Mouse (Mus musculus): ENCODE results near the gene Sash1. TPM values are rescaled to one million over a fixed set of nuclear protein-coding genes. Genes with fewer than 3 reads are reported as not detected.
A peak's percentile ranks its signal among the peaks of the same experiment; 100 is the strongest.

Gene Sash1
- polyA plus RNA-seq, 1 experiment = 0.03 TPM

GRCm38 (mm10) chr10:8910237-8910990 is 24.5 kb upstream of the Sash1 start:
- Histone ChIP-seq H3K36me3 (ENCODE audit: control insufficient read depth) (no peaks in the 10 kb centered on the region), H3K4me1 (ENCODE audit: control insufficient read depth) (no peaks in the 10 kb centered on the region), H3K9me3 (ENCODE audit: control insufficient read depth, low read length) (no peaks in the 10 kb centered on the region), H3K27me3 (ENCODE audit: control insufficient read depth) (no peaks in the 10 kb centered on the region), H3K4me3 (replicated peaks) (no peak overlapping the region)
- TF ChIP-seq TAL1 (IDR thresholded peaks at IDR 0.05; ENCODE audit: low read length) = no peak
- TF ChIP-seq GATA1 (IDR thresholded peaks at IDR 0.05; ENCODE audit: low read length) = no peak

GRCm38 (mm10) chr10:8903086-8903485 is 17.2 kb upstream of the Sash1 start:
- TF ChIP-seq TAL1 (IDR thresholded peaks at IDR 0.05; ENCODE audit: low read length) = no peak
- TF ChIP-seq GATA1 (IDR thresholded peaks at IDR 0.05; ENCODE audit: low read length) = no peak
- H3K27me3 ChIP-seq (ENCODE audit: control insufficient read depth) = no peaks in the 10 kb centered on the region
- H3K4me3 ChIP-seq (replicated peaks) = no peak overlapping the region
- H3K9me3 ChIP-seq (ENCODE audit: control insufficient read depth, low read length) = no peaks in the 10 kb centered on the region
- no peaks in the 10 kb centered on the region for H3K4me1 ChIP-seq (ENCODE audit: control insufficient read depth)
- no peaks in the 10 kb centered on the region for H3K36me3 ChIP-seq (ENCODE audit: control insufficient read depth)

GRCm38 (mm10) chr10:8902412-8902811 is 16.5 kb upstream of the Sash1 start:
- TF ChIP-seq GATA1 (IDR thresholded peaks at IDR 0.05; ENCODE audit: low read length) = no peak
- no peak for TF ChIP-seq TAL1 (IDR thresholded peaks at IDR 0.05; ENCODE audit: low read length)
- Histone ChIP-seq H3K27me3 (ENCODE audit: control insufficient read depth) (no peaks in the 10 kb centered on the region), H3K9me3 (ENCODE audit: control insufficient read depth, low read length) (no peaks in the 10 kb centered on the region), H3K4me3 (replicated peaks) (no peak overlapping the region), H3K4me1 (ENCODE audit: control insufficient read depth) (no peaks in the 10 kb centered on the region), H3K36me3 (ENCODE audit: control insufficient read depth) (no peaks in the 10 kb centered on the region)

- Histone ChIP-seq H3K27me3 (ENCODE audit: control insufficient read depth) (no peaks in the 10 kb centered on the region), H3K9me3 (ENCODE audit: control insufficient read depth, low read length) (no peaks in the 10 kb centered on the region)
Measured at GRCm38 (mm10) chr10:8898831-8899511, 13.1 kb upstream of the Sash1 start.

GRCm38 (mm10) chr10:8898099-8898777 is 12.4 kb upstream of the Sash1 start:
- Histone ChIP-seq H3K4me1 (ENCODE audit: control insufficient read depth) (peaks cover 2% of the 10 kb centered on the region; the same call in 1 of the 2 replicates), H3K27me3 (ENCODE audit: control insufficient read depth) (no peaks in the 10 kb centered on the region), H3K9me3 (ENCODE audit: control insufficient read depth, low read length) (no peaks in the 10 kb centered on the region), H3K36me3 (ENCODE audit: control insufficient read depth) (no peaks in the 10 kb centered on the region), H3K4me3 (replicated peaks) (no peak overlapping the region)
- no peak for TF ChIP-seq TAL1 (IDR thresholded peaks at IDR 0.05; ENCODE audit: low read length)
- TF ChIP-seq GATA1 (IDR thresholded peaks at IDR 0.05; ENCODE audit: low read length) = no peak

More at GRCm38 (mm10) chr10:8898831-8899511, 13.1 kb upstream of the Sash1 start:
- Histone ChIP-seq H3K36me3 (ENCODE audit: control insufficient read depth) (no peaks in the 10 kb centered on the region), H3K4me3 (replicated peaks) (no peak overlapping the region), H3K4me1 (ENCODE audit: control insufficient read depth) (peaks cover 2% of the 10 kb centered on the region; the same call in 1 of the 2 replicates)
- TF ChIP-seq TAL1 (IDR thresholded peaks at IDR 0.05; ENCODE audit: low read length) = no peak
- no peak for TF ChIP-seq GATA1 (IDR thresholded peaks at IDR 0.05; ENCODE audit: low read length)

GRCm38 (mm10) chr10:8894965-8895515 is 9.2 kb upstream of the Sash1 start:
- H3K9me3 ChIP-seq (ENCODE audit: control insufficient read depth, low read length) = no peaks in the 10 kb centered on the region
- TF ChIP-seq GATA1 (IDR thresholded peaks at IDR 0.05; ENCODE audit: low read length) (no peak), TAL1 (IDR thresholded peaks at IDR 0.05; ENCODE audit: low read length) (no peak)
- H3K36me3 ChIP-seq (ENCODE audit: control insufficient read depth) = no peaks in the 10 kb centered on the region
- no peak overlapping the region for H3K4me3 ChIP-seq (replicated peaks)
- peaks cover 4% of the 10 kb centered on the region; the same call in 1 of the 2 replicates for H3K4me1 ChIP-seq (ENCODE audit: control insufficient read depth)
- H3K27me3 ChIP-seq (ENCODE audit: control insufficient read depth) = no peaks in the 10 kb centered on the region

GRCm38 (mm10) chr10:8890511-8890910 is 4.6 kb upstream of the Sash1 start:
- Histone ChIP-seq H3K4me1 (ENCODE audit: control insufficient read depth) (peaks cover 8% of the 10 kb centered on the region), H3K4me3 (replicated peaks) (no peak overlapping the region), H3K9me3 (ENCODE audit: control insufficient read depth, low read length) (no peaks in the 10 kb centered on the region; the same call in 1 of the 2 replicates), H3K27me3 (ENCODE audit: control insufficient read depth) (peaks cover 23% of the 10 kb centered on the region), H3K36me3 (ENCODE audit: control insufficient read depth) (no peaks in the 10 kb centered on the region)
- TF ChIP-seq TAL1 (IDR thresholded peaks at IDR 0.05; ENCODE audit: low read length) (no peak), GATA1 (IDR thresholded peaks at IDR 0.05; ENCODE audit: low read length) (no peak)

- Histone ChIP-seq H3K4me1 (ENCODE audit: control insufficient read depth) (peaks cover 6% of the 10 kb centered on the region), H3K4me3 (replicated peaks) (no peak overlapping the region), H3K9me3 (ENCODE audit: control insufficient read depth, low read length) (no peaks in the 10 kb centered on the region; the same call in 1 of the 2 replicates), H3K36me3 (ENCODE audit: control insufficient read depth) (no peaks in the 10 kb centered on the region), H3K27me3 (ENCODE audit: control insufficient read depth) (peaks cover 35% of the 10 kb centered on the region)
- no peak for TF ChIP-seq GATA1 (IDR thresholded peaks at IDR 0.05; ENCODE audit: low read length)
- no peak for TF ChIP-seq TAL1 (IDR thresholded peaks at IDR 0.05; ENCODE audit: low read length)
Measured at GRCm38 (mm10) chr10:8889341-8889740, 3.5 kb upstream of the Sash1 start.

GRCm38 (mm10) chr10:8886528-8886854 is 621 bp upstream of the Sash1 start:
- peak overlapping the region; percentile 60 for H3K4me3 ChIP-seq (replicated peaks)
- TF ChIP-seq GATA1 (IDR thresholded peaks at IDR 0.05; ENCODE audit: low read length) (no peak), TAL1 (IDR thresholded peaks at IDR 0.05; ENCODE audit: low read length) (no peak)
- no peaks in the 10 kb centered on the region for H3K36me3 ChIP-seq (ENCODE audit: control insufficient read depth)
- peaks cover 37% of the 10 kb centered on the region for H3K27me3 ChIP-seq (ENCODE audit: control insufficient read depth)
- H3K9me3 ChIP-seq (ENCODE audit: control insufficient read depth, low read length) = no peaks in the 10 kb centered on the region; the same call in 1 of the 2 replicates
- H3K4me1 ChIP-seq (ENCODE audit: control insufficient read depth) = peaks cover 6% of the 10 kb centered on the region
